Comparison of ENCODE assay signal across 8 mouse cellular contexts in the genomic region with DNA sequence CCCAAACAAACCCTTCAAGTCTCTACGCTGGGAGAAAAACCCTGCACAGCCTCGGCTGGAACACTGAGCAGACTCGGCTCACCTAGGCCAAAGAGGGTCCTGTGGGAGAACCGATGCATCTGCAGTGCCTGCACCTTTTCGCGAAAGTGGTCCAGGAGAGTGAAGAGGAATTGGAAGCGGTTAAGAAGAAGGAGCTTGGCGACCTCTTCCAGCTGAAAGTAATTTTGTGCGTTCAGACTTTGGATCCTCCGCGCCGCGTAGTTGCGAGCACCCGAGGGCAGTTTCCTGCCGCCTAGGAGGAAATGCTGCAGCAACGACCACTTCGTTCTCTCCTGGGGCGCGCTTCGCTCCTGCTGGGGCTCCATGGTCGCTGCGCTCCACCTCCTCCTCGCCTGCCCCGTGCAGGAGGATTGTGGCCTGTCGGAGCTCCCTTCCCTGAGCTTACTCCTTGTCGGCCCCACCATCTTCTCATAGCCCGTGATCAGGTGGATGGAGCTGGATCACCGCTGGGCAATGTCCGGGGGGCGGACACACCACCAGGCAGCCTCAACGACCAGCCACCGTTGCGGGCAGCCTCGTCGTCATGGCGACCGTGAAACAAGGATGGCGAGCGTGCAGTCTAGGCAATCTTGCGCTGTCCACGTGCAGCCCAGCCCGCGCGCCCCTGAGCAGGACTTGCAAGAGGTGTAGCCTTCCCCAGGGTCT. TPM values are rescaled to one million over a fixed set of nuclear protein-coding genes. Genes with fewer than 3 reads are reported as not detected.
DNase-seq lines count a peak whose midpoint lies in the region; ATAC-seq lines count a peak whose summit lies in the region.

Gene Dpy19l2, minus strand, starts transcription at position 594 of the 705 bp plus-strand sequence.

- no peaks in the 10 kb centered on the region for H3K36me3 ChIP-seq in forebrain, embryonic 13.5 days (ENCODE audit: poor library complexity, severe bottlenecking)
- H3K36me3 ChIP-seq in hindbrain, embryonic 16.5 days (ENCODE audit: control insufficient read depth, insufficient read depth, low read length) = no peaks in the 10 kb centered on the region
- no peaks in the 10 kb centered on the region for H3K36me3 ChIP-seq in liver, embryonic 13.5 days

- peak within 1 kb of the TSS; percentile 96 for H3K4me2 ChIP-seq in forebrain, embryonic 13.5 days
- peak within 1 kb of the TSS; percentile 99 for H3K4me2 ChIP-seq in hindbrain, embryonic 16.5 days (ENCODE audit: low read length)
- peak within 1 kb of the TSS; percentile 53 for H3K4me2 ChIP-seq in liver, embryonic 13.5 days

- DNase-seq in cerebellum, adult 11-12 months = no peak
- DNase-seq in ES-CJ7 (ENCODE audit: low read depth, low spot score) = peak; percentile 49
- DNase-seq in liver, embryonic 13.5 days = no peak
- peak; percentile 66 to 73 for DNase-seq in right cerebral cortex, postnatal 10 days (ENCODE audit: low spot score in 2 of 2)
- DNase-seq in thymus, postnatal 14 days = no peak

- H3K27me3 ChIP-seq in forebrain, embryonic 13.5 days = no peaks in the 10 kb centered on the region
- H3K27me3 ChIP-seq in hindbrain, embryonic 16.5 days (replicated peaks; ENCODE audit: control insufficient read depth, insufficient read depth, low read length) = no peaks in the 10 kb centered on the region; the same call in 1 of the 2 replicates
- H3K27me3 ChIP-seq in liver, embryonic 13.5 days = peaks cover 19% of the 10 kb centered on the region

- ATAC-seq in cerebellum, adult (ENCODE audit: insufficient number of reproducible peaks, low FRiP score, low TSS enrichment) = peak; percentile 15; the same call in 1 of the 2 replicates
- peak; percentile 92 for ATAC-seq in forebrain, embryonic 13.5 days
- peak; percentile 97 for ATAC-seq in hindbrain, embryonic 16.5 days
- ATAC-seq in liver, embryonic 13.5 days (ENCODE audit: low read depth) = no peak

- H3K9ac ChIP-seq in forebrain, embryonic 13.5 days = peak within 1 kb of the TSS; percentile 68
- peak within 1 kb of the TSS; percentile 65 for H3K9ac ChIP-seq in hindbrain, embryonic 16.5 days (ENCODE audit: low read depth, low read length)
- H3K9ac ChIP-seq in liver, embryonic 13.5 days = no peak within 1 kb of the TSS

- H3K4me1 ChIP-seq in forebrain, embryonic 13.5 days = peaks cover 8% of the 10 kb centered on the region
- H3K4me1 ChIP-seq in hindbrain, embryonic 16.5 days (ENCODE audit: control insufficient read depth, insufficient read depth, low read depth, low read length) = no peaks in the 10 kb centered on the region
- no peaks in the 10 kb centered on the region for H3K4me1 ChIP-seq in liver, embryonic 13.5 days (replicated peaks)

- H3K9me3 ChIP-seq in forebrain, embryonic 13.5 days (replicated peaks) = no peaks in the 10 kb centered on the region
- no peaks in the 10 kb centered on the region for H3K9me3 ChIP-seq in hindbrain, embryonic 16.5 days (ENCODE audit: control insufficient read depth, low read length)
- H3K9me3 ChIP-seq in liver, embryonic 13.5 days (replicated peaks) = no peaks in the 10 kb centered on the region

- 1% methylated on average over 45 of the region's 45 CpGs for WGBS in forebrain, embryonic 13.5 days
- 2% methylated on average over 44 of the region's 45 CpGs for WGBS in hindbrain, embryonic 16.5 days
- WGBS in liver, embryonic 13.5 days (ENCODE audit: insufficient replicate concordance) = under 1% methylated on average over 45 of the region's 45 CpGs

- H3K27ac ChIP-seq in forebrain, embryonic 13.5 days = no peak within 1 kb of the TSS
- H3K27ac ChIP-seq in hindbrain, embryonic 16.5 days (ENCODE audit: low read depth, low read length) = no peak within 1 kb of the TSS; the same call in 1 of the 2 replicates
- no peak within 1 kb of the TSS for H3K27ac ChIP-seq in liver, embryonic 13.5 days

- peak within 1 kb of the TSS; percentile 51 for H3K4me3 ChIP-seq in forebrain, embryonic 13.5 days
- H3K4me3 ChIP-seq in hindbrain, embryonic 16.5 days (ENCODE audit: low read length) = peak within 1 kb of the TSS; percentile 60
- peak within 1 kb of the TSS; percentile 28 for H3K4me3 ChIP-seq in liver, embryonic 13.5 days (replicated peaks)

RNA-seq across cellular contexts. Expression of gene Dpy19l2, which starts in this region (rescaled TPM):
- polyA plus RNA-seq in forebrain, embryonic 13.5 days (2015; fragmentation: Nextera tagmentation; extraction: Ambion mirVana) = 0.10 and 0.18 TPM in 2 replicates
- 0.41 and 0.49 TPM in 2 replicates for polyA plus RNA-seq in hindbrain, embryonic 16.5 days (2015; fragmentation: Nextera tagmentation; extraction: Ambion mirVana)
- 0.06 and 0.07 TPM in 2 replicates for polyA plus RNA-seq in liver, embryonic 13.5 days (2015; fragmentation: Nextera tagmentation; extraction: Ambion mirVana)

Comparison
In these comparisons a context has a peak if more than half of its experiments do, and no peak if none do; other contexts are left out.
1. Peak in ATAC-seq, H3K4me3 ChIP-seq, H3K9ac ChIP-seq and H3K4me2 ChIP-seq in forebrain, embryonic 13.5 days; RNA of the gene not detected or under 1 TPM.
2. Peak in ATAC-seq, H3K4me3 ChIP-seq, H3K9ac ChIP-seq and H3K4me2 ChIP-seq in hindbrain, embryonic 16.5 days; RNA of the gene not detected or under 1 TPM.
3. DNase-seq: peak in ES-CJ7 (single experiment) and right cerebral cortex, postnatal 10 days (2 of 2); none in cerebellum, adult 11-12 months (single experiment), liver, embryonic 13.5 days (single experiment) and thymus, postnatal 14 days (single experiment).
4. Peak in every context shown above with its lines, with median percentiles within 50 percentile points of each other: H3K4me2 ChIP-seq and H3K4me3 ChIP-seq.